Mouse (Mus musculus) forebrain, postnatal 0 days (tissue): ENCODE data around the gene Uqcrq. TPM values are rescaled to one million over a fixed set of nuclear protein-coding genes. Genes with fewer than 3 reads are reported as not detected.

Source experiments
- ATAC-seq: fragments of 200-750 bp; cut with Nextera tagmentation; 2 replicates; pipeline ENCODE4 v1.8.0; 2017; ENCODE audit warnings: mild to moderate bottlenecking, moderate library complexity
- DNase-seq: peaks from one replicate; pipeline ENCODE4 v3.0.0-alpha.2; 2015
- H3K27ac ChIP-seq: fragments of 300-500 bp; sonication (generic); 2 replicates; pipeline ENCODE4 v1.5.1; 2014; ENCODE audit warnings: low read depth, mild to moderate bottlenecking, antibody characterized with exemption, low read length, moderate library complexity, mixed read lengths
- H3K27me3 ChIP-seq: fragments of 300-500 bp; sonication (generic); 2 replicates; pipeline ENCODE4 v1.6.1; 2014; ENCODE audit warnings: mild to moderate bottlenecking, low read length, mixed read lengths; ENCODE audit not compliant: insufficient read depth
- H3K36me3 ChIP-seq: fragments of 300-500 bp; sonication (generic); 2 replicates; pipeline ENCODE4 v1.6.1; 2014; ENCODE audit warnings: mild to moderate bottlenecking, moderate library complexity; ENCODE audit not compliant: insufficient read depth
- H3K4me1 ChIP-seq: fragments of 300-500 bp; sonication (generic); 2 replicates; pipeline ENCODE4 v1.6.1; 2014; ENCODE audit warnings: antibody characterized with exemption; ENCODE audit not compliant: insufficient read depth
- H3K4me2 ChIP-seq: fragments of 300-500 bp; sonication (generic); 2 replicates; pipeline ENCODE4 v1.6.1; 2014; ENCODE audit warnings: low read depth, mild to moderate bottlenecking, moderate library complexity
- H3K4me3 ChIP-seq: fragments of 300-500 bp; sonication (generic); 2 replicates; pipeline ENCODE4 v1.5.1; 2014; ENCODE audit warnings: low read depth, low read length, mixed read lengths
- H3K9ac ChIP-seq: fragments of 300-500 bp; sonication (generic); 2 replicates; pipeline ENCODE4 v1.6.1; 2014; ENCODE audit warnings: mild to moderate bottlenecking
- H3K9me3 ChIP-seq: fragments of 300-500 bp; sonication (generic); 2 replicates; pipeline ENCODE4 v1.6.1; 2016; ENCODE audit warnings: low read length
- CTCF ChIP-seq: sonication (generic); IDR thresholded peaks from 2 replicates; pipeline ENCODE4 v1.5.1; 2016; ENCODE audit warnings: antibody characterized with exemption, control low read depth, low read depth
- WGBS: fragments of 180-500 bp; shearing (Covaris S2); extraction: QIAGEN DNeasy Blood & Tissue Kit; methylation state at CpG from one replicate; pipeline ENCODE4 v1.1.7; 2014; 5-methylcytosine and 5-hydroxymethylcytosine counted together
- polyA plus RNA-seq: library from polyadenylated mRNA; unstranded; fragments of >200 nt; fragmentation: Nextera tagmentation; extraction: Ambion mirVana; gene quantifications from 2 replicates; pipeline ENCODE4 v1.2.1, GENCODE M21; 2015
- total RNA-seq: library from RNA; depleted of rRNA; stranded (reverse); fragments of >200 nt; gene quantifications from 2 replicates; pipeline ENCODE4 v1.2.3, GENCODE M21; 2014

Gene Uqcrq
- total and polyA plus RNA-seq, 2 experiments from 2014 or later: 20.6 to 822 TPM

GRCm38 (mm10) chr11:53441921-53442320 is 11.3 kb upstream of the Uqcrq start:
- Histone ChIP-seq H3K9ac (no peak overlapping the region), H3K4me3 (no peak overlapping the region), H3K27ac (no peak overlapping the region), H3K36me3 (no peaks in the 10 kb centered on the region), H3K4me1 (no peaks in the 10 kb centered on the region), H3K9me3 (no peaks in the 10 kb centered on the region), H3K27me3 (no peaks in the 10 kb centered on the region), H3K4me2 (no peak overlapping the region)
- WGBS: 58% methylated on average over 12 of the region's 12 CpGs
- DNase-seq (no peak), ATAC-seq (no peak)
- TF ChIP-seq CTCF: no peak

GRCm38 (mm10) chr11:53436338-53436737 is 5.7 kb upstream of the Uqcrq start:
- no peak overlapping the region for H3K4me3 ChIP-seq
- no peaks in the 10 kb centered on the region for H3K36me3 ChIP-seq
- no peak overlapping the region for H3K27ac ChIP-seq
- DNase-seq: no peak
- H3K9me3 ChIP-seq: no peaks in the 10 kb centered on the region
- 93% methylated on average over 6 of the region's 6 CpGs for WGBS
- H3K4me1 ChIP-seq: no peaks in the 10 kb centered on the region
- ATAC-seq: no peak
- H3K4me2 ChIP-seq: no peak overlapping the region
- no peak overlapping the region for H3K9ac ChIP-seq
- H3K27me3 ChIP-seq: no peaks in the 10 kb centered on the region
- no peak for TF ChIP-seq CTCF

- ATAC-seq (no peak), DNase-seq (no peak)
- 87% methylated on average over 8 of the region's 8 CpGs for whole genome bisulfite sequencing
- Histone ChIP-seq H3K36me3 (no peaks in the 10 kb centered on the region), H3K27ac (no peak overlapping the region), H3K4me3 (no peak overlapping the region), H3K9ac (no peak overlapping the region), H3K4me2 (no peak overlapping the region), H3K4me1 (no peaks in the 10 kb centered on the region), H3K9me3 (no peaks in the 10 kb centered on the region), H3K27me3 (no peaks in the 10 kb centered on the region)
- no peak for TF ChIP-seq CTCF
Measured at GRCm38 (mm10) chr11:53435504-53435903, 4.9 kb upstream of the Uqcrq start.

DNA sequence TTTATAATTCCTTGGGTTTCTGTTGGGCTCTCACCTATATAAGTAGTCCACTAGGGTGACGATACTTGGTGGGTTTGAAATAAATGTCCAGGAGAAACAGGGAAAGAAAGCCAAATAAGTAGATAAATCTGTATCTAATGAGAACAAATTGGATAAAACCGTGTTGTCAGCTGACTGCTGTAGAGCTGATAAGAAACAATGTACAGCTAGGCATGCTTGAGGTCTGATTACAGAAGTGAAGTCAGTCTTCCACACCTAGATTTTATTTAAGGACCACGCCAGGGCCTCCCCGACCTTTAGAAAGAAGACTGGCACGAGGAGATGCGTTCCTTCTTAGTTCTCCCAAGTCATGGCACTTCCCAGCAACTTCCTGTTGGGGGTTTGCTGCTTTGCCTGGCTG is 2.4 kb upstream of the Uqcrq start:
- H3K4me1 ChIP-seq: no peaks in the 10 kb centered on the region
- no peaks in the 10 kb centered on the region for H3K9me3 ChIP-seq
- TF ChIP-seq CTCF: no peak
- no peak for ATAC-seq
- H3K4me2 ChIP-seq: no peak overlapping the region
- WGBS: 71% methylated on average over 6 of the region's 6 CpGs
- no peaks in the 10 kb centered on the region for H3K27me3 ChIP-seq
- H3K9ac ChIP-seq: no peak overlapping the region
- DNase-seq: no peak
- no peak overlapping the region for H3K27ac ChIP-seq
- peaks cover 8% of the 10 kb centered on the region; the same call in 1 of the 2 replicates for H3K36me3 ChIP-seq
- H3K4me3 ChIP-seq: no peak overlapping the region

GRCm38 (mm10) chr11:53431347-53432056 is 871 bp upstream of the Uqcrq start:
- no peak for TF ChIP-seq CTCF
- peak; percentile 14 for ATAC-seq
- WGBS: 11% methylated on average over 9 of the region's 9 CpGs
- Histone ChIP-seq H3K9ac (peak overlapping the region; percentile 75), H3K4me2 (peak overlapping the region; percentile 74), H3K36me3 (peaks cover 8% of the 10 kb centered on the region; the same call in 1 of the 2 replicates), H3K4me1 (no peaks in the 10 kb centered on the region), H3K27ac (peak overlapping the region; percentile 83), H3K4me3 (peak overlapping the region; percentile 69), H3K27me3 (no peaks in the 10 kb centered on the region), H3K9me3 (no peaks in the 10 kb centered on the region)
- DNase-seq: no peak

GRCm38 (mm10) chr11:53430300-53430669 is 346 bp downstream of the Uqcrq start:
- Histone ChIP-seq H3K36me3 (peaks cover 8% of the 10 kb centered on the region; the same call in 1 of the 2 replicates), H3K4me3 (peak overlapping the region; percentile 69), H3K9me3 (no peaks in the 10 kb centered on the region), H3K4me1 (no peaks in the 10 kb centered on the region), H3K9ac (peak overlapping the region; percentile 75), H3K27me3 (no peaks in the 10 kb centered on the region), H3K27ac (peak overlapping the region; percentile 83), H3K4me2 (peak overlapping the region; percentile 74)
- 3% methylated on average over 34 of the region's 34 CpGs for WGBS
- DNase-seq (no peak), ATAC-seq (peak; percentile 74)
- TF ChIP-seq CTCF: no peak; the same call in 1 of the 2 replicates

GRCm38 (mm10) chr11:53429182-53429581 is 1.4 kb downstream of the Uqcrq start:
- ATAC-seq: no peak
- H3K9me3 ChIP-seq: no peaks in the 10 kb centered on the region
- DNase-seq: no peak
- H3K36me3 ChIP-seq: peaks cover 8% of the 10 kb centered on the region; the same call in 1 of the 2 replicates
- no peaks in the 10 kb centered on the region for H3K27me3 ChIP-seq
- no peak overlapping the region for H3K27ac ChIP-seq
- H3K4me3 ChIP-seq: no peak overlapping the region
- no peak overlapping the region for H3K4me2 ChIP-seq
- no peak overlapping the region for H3K9ac ChIP-seq
- no peak for TF ChIP-seq CTCF
- H3K4me1 ChIP-seq: no peaks in the 10 kb centered on the region
